8 mouse cellular contexts compared by ENCODE assay signal in genomic region chr13:100492061-100492787, GRCm38 (mm10). TPM values are rescaled to one million over a fixed set of nuclear protein-coding genes. Genes with fewer than 3 reads are reported as not detected.
DNase-seq lines count a peak whose midpoint lies in the region; ATAC-seq and TF ChIP-seq lines count a peak whose summit lies in the region.

Gene Gtf2h2 (minus strand): TSS chr13:100492579.

- H3K9me3 ChIP-seq in embryonic facial prominence, embryonic 15.5 days (replicated peaks): no peaks in the 10 kb centered on the region
- H3K9me3 ChIP-seq in kidney, embryonic 14.5 days (ENCODE audit: control insufficient read depth, low read length): no peaks in the 10 kb centered on the region
- no peaks in the 10 kb centered on the region for H3K9me3 ChIP-seq in limb, embryonic 15.5 days

- H3K27ac ChIP-seq in bone marrow, adult 2 months (ENCODE audit: control insufficient read depth, insufficient read depth, low read depth, low read length, poor library complexity): peak within 1 kb of the TSS; percentile 58
- H3K27ac ChIP-seq in embryonic facial prominence, embryonic 15.5 days (replicated peaks): peak within 1 kb of the TSS; percentile 85
- peak within 1 kb of the TSS; percentile 86 for H3K27ac ChIP-seq in kidney, embryonic 14.5 days (ENCODE audit: low read depth, low read length)
- peak within 1 kb of the TSS; percentile 90 for H3K27ac ChIP-seq in limb, embryonic 15.5 days

- peak; percentile 91 for DNase-seq in 416B (ENCODE audit: low read depth)
- peak; percentile 58 to 75 for DNase-seq in heart, adult 9 months (ENCODE audit: low spot score in 2 of 2)
- DNase-seq in monocyte, adult 2 months (ENCODE audit: low read depth in 1 of 2, low spot score in 2 of 2): peak; percentile 40 to 82
- DNase-seq in spleen, postnatal 36 days (ENCODE audit: low spot score in 2 of 2): peak; percentile 70 to 76

- ATAC-seq in embryonic facial prominence, embryonic 15.5 days (ENCODE audit: insufficient number of reproducible peaks, low FRiP score, low TSS enrichment, low read depth): peak; percentile 74
- peak; percentile 84 for ATAC-seq in kidney, embryonic 14.5 days (ENCODE audit: low FRiP score, low TSS enrichment)
- ATAC-seq in limb, embryonic 15.5 days (ENCODE audit: insufficient number of reproducible peaks, low FRiP score, low TSS enrichment, low read depth): no peak

- H3K4me3 ChIP-seq in bone marrow, adult 2 months (replicated peaks; ENCODE audit: control insufficient read depth, low read depth, low read length): peak within 1 kb of the TSS; percentile 96
- peak within 1 kb of the TSS; percentile 92 for H3K4me3 ChIP-seq in embryonic facial prominence, embryonic 15.5 days (replicated peaks)
- peak within 1 kb of the TSS; percentile 94 for H3K4me3 ChIP-seq in kidney, embryonic 14.5 days (ENCODE audit: low read length)
- peak within 1 kb of the TSS; percentile 93 for H3K4me3 ChIP-seq in limb, embryonic 15.5 days

- H3K36me3 ChIP-seq in embryonic facial prominence, embryonic 15.5 days: peaks cover 13% of the 10 kb centered on the region
- H3K36me3 ChIP-seq in kidney, embryonic 14.5 days (ENCODE audit: control insufficient read depth, insufficient read depth, low read length): peaks cover 22% of the 10 kb centered on the region
- peaks cover 15% of the 10 kb centered on the region for H3K36me3 ChIP-seq in limb, embryonic 15.5 days

- no peaks in the 10 kb centered on the region for H3K27me3 ChIP-seq in embryonic facial prominence, embryonic 15.5 days
- H3K27me3 ChIP-seq in kidney, embryonic 14.5 days (ENCODE audit: control insufficient read depth, insufficient read depth, low read length): no peaks in the 10 kb centered on the region
- H3K27me3 ChIP-seq in limb, embryonic 15.5 days: no peaks in the 10 kb centered on the region

- H3K9ac ChIP-seq in embryonic facial prominence, embryonic 15.5 days: peak within 1 kb of the TSS; percentile 93
- peak within 1 kb of the TSS; percentile 94 for H3K9ac ChIP-seq in kidney, embryonic 14.5 days (ENCODE audit: low read depth, low read length)
- peak within 1 kb of the TSS; percentile 98 for H3K9ac ChIP-seq in limb, embryonic 15.5 days

- peak within 1 kb of the TSS; percentile 68 for H3K4me2 ChIP-seq in embryonic facial prominence, embryonic 15.5 days (replicated peaks)
- peak within 1 kb of the TSS; percentile 70 for H3K4me2 ChIP-seq in kidney, embryonic 14.5 days (replicated peaks; ENCODE audit: low read depth, low read length)
- peak within 1 kb of the TSS; percentile 58 for H3K4me2 ChIP-seq in limb, embryonic 15.5 days

- no peaks in the 10 kb centered on the region; the same call in 1 of the 2 replicates for H3K4me1 ChIP-seq in bone marrow, adult 2 months (ENCODE audit: control insufficient read depth, insufficient read depth, low read length)
- H3K4me1 ChIP-seq in embryonic facial prominence, embryonic 15.5 days: peaks cover 9% of the 10 kb centered on the region; the same call in 1 of the 2 replicates
- no peaks in the 10 kb centered on the region; the same call in 1 of the 2 replicates for H3K4me1 ChIP-seq in kidney, embryonic 14.5 days (ENCODE audit: control insufficient read depth, insufficient read depth, low read length)
- peaks cover 14% of the 10 kb centered on the region for H3K4me1 ChIP-seq in limb, embryonic 15.5 days

- WGBS in bone marrow, adult 2 months: under 1% methylated on average over 51 of the region's 51 CpGs
- under 1% methylated on average over 51 of the region's 51 CpGs for WGBS in embryonic facial prominence, embryonic 15.5 days
- WGBS in kidney, embryonic 14.5 days: under 1% methylated on average over 51 of the region's 51 CpGs
- under 1% methylated on average over 51 of the region's 51 CpGs for WGBS in limb, embryonic 15.5 days

- TF ChIP-seq POLR2A in bone marrow, adult 2 months (IDR thresholded peaks at IDR 0.05; ENCODE audit: borderline replicate concordance, control insufficient read depth, low read depth, low read length): peak; percentile 59; the same call in 1 of the 2 replicates

- peak; percentile 86 for TF ChIP-seq CTCF in bone marrow, adult 2 months (IDR thresholded peaks at IDR 0.05; ENCODE audit: control insufficient read depth, insufficient read depth, low read length)

RNA-seq across cellular contexts. Expression of gene Gtf2h2, which starts in this region (rescaled TPM):
- polyA plus RNA-seq in bone marrow, adult 2 months (2011; ENCODE audit: insufficient read depth, insufficient read length, low replicate concordance, missing spikeins): 12.1 and 26.1 TPM in 2 replicates
- 60.4 and 63.3 TPM in 2 replicates for polyA plus RNA-seq in embryonic facial prominence, embryonic 15.5 days (2015; fragmentation: Nextera tagmentation; extraction: Ambion mirVana)
- 86.3 and 94.4 TPM in 2 replicates for polyA plus RNA-seq in kidney, embryonic 14.5 days (2014; fragmentation: Nextera tagmentation; extraction: Ambion mirVana)
- polyA plus RNA-seq in limb, embryonic 15.5 days (2015; fragmentation: Nextera tagmentation; extraction: Ambion mirVana): 62.3 and 64.4 TPM in 2 replicates
